Mouse (Mus musculus): Measurements from ENCODE around the gene Gpn1.
"Not testable (repeated sequence)": the region's sequence is repeated elsewhere in the genome, so short reads cannot be mapped to it uniquely, and the experiment has no call there.

The Gpn1 gene

GRCm38 (mm10) chr5:31494513-31495297 lies at the start of gene Gpn1:
Gene Gpn1 (plus strand): TSS chr5:31494741.
- DNase-seq = peak; percentile 93

- no peak for DNase-seq
Measured at GRCm38 (mm10) chr5:31451336-31451735, 43.2 kb upstream of the Gpn1 start.

GRCm38 (mm10) chr5:31451878-31452561 lies 42.5 kb upstream of the Gpn1 start, which contains the start of gene Zfp512:
Gene Zfp512 (plus strand): TSS chr5:31452431.
- DNase-seq = peak; percentile 89

- no peak for DNase-seq
Measured at GRCm38 (mm10) chr5:31452562-31452878, 42.0 kb upstream of the Gpn1 start.

- no peak for DNase-seq
Measured at GRCm38 (mm10) chr5:31452886-31453410, 41.6 kb upstream of the Gpn1 start.

- DNase-seq = no peak
Measured at GRCm38 (mm10) chr5:31467798-31468197, 26.7 kb upstream of the Gpn1 start.

- no peak for DNase-seq
Measured at GRCm38 (mm10) chr5:31469711-31470110, 24.8 kb upstream of the Gpn1 start.

GRCm38 (mm10) chr5:31470334-31470733 lies 24.2 kb upstream of the Gpn1 start:
- DNase-seq = peak; percentile 23

GRCm38 (mm10) chr5:31480536-31480935 lies 14.0 kb upstream of the Gpn1 start:
- no peak for DNase-seq

- no peak for DNase-seq
Measured at GRCm38 (mm10) chr5:31485440-31485839, 9.1 kb upstream of the Gpn1 start, which contains the start of gene 4930548H24Rik. Gene 4930548H24Rik (plus strand): TSS chr5:31485740.

- no peak for DNase-seq
Measured at GRCm38 (mm10) chr5:31487889-31488288, 6.7 kb upstream of the Gpn1 start.

- DNase-seq = no peak
Measured at GRCm38 (mm10) chr5:31489116-31489769, 5.3 kb upstream of the Gpn1 start.

- no peak for DNase-seq
Measured at GRCm38 (mm10) chr5:31492031-31492430, 2.5 kb upstream of the Gpn1 start.

GRCm38 (mm10) chr5:31504843-31505242 lies 10.3 kb downstream of the Gpn1 start:
- no peak for DNase-seq

- no peak for DNase-seq
Measured at GRCm38 (mm10) chr5:31512481-31512880, 17.9 kb downstream of the Gpn1 start.

- no peak for DNase-seq
Measured at GRCm38 (mm10) chr5:31520556-31520955, 26.0 kb downstream of the Gpn1 start.

- peak; percentile 77 for DNase-seq
Measured at GRCm38 (mm10) chr5:31526354-31527116, 32.0 kb downstream of the Gpn1 start, which contains the start of gene Slc4a1ap. Gene Slc4a1ap (plus strand): TSS chr5:31526995.

GRCm38 (mm10) chr5:31527117-31527680 lies 32.7 kb downstream of the Gpn1 start:
- no peak for DNase-seq

GRCm38 (mm10) chr5:31527707-31528106 lies 33.2 kb downstream of the Gpn1 start, which contains the start of gene Supt7l:
Gene Supt7l (minus strand): TSS chr5:31527807.
- DNase-seq = not testable (repeated sequence)

GRCm38 (mm10) chr5:31528560-31528959 lies 34.0 kb downstream of the Gpn1 start:
- no peak for DNase-seq

- DNase-seq = no peak
Measured at GRCm38 (mm10) chr5:31535228-31535627, 40.7 kb downstream of the Gpn1 start.

GRCm38 (mm10) chr5:31559401-31559800 lies 64.9 kb downstream of the Gpn1 start:
- no peak for DNase-seq
